Comparison of ENCODE assay signal across 8 mouse cellular contexts in the genomic region with DNA sequence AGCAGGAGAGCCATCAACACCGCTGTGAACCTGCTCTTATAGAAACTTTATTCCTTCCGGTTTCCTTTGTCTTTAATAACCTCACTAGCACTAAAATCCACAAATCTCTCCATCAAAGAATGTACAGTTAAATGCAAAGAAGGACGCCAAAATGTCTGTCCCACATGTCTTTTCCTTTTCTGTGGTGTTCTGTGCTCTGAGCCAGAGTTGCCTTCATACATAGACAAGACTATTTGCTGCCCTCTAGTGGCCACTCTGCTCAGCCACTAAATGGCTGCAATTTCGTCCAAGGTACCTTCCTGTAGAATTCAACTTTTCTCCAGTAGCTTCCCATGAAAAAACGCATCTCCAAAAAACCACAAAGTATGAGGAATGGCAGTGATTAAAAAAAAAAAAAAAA. TPM values are rescaled to one million over a fixed set of nuclear protein-coding genes. Genes with fewer than 3 reads are reported as not detected.
A peak's percentile ranks its signal among the peaks of the same experiment; 100 is the strongest.
DNase-seq lines count a peak whose midpoint lies in the region; ATAC-seq and TF ChIP-seq lines count a peak whose summit lies in the region.

No protein-coding gene starts in this region.

- 31% methylated on average over 5 of the region's 5 CpGs for WGBS in intestine, embryonic 14.5 days
- 33% methylated on average over 5 of the region's 5 CpGs for WGBS in intestine, embryonic 16.5 days
- 33% methylated on average over 5 of the region's 5 CpGs for WGBS in forebrain, embryonic 15.5 days
- 33% methylated on average over 5 of the region's 5 CpGs for WGBS in hindbrain, embryonic 14.5 days
- WGBS in midbrain, embryonic 11.5 days: 39% methylated on average over 5 of the region's 5 CpGs
- WGBS in stomach, postnatal 0 days: 30% methylated on average over 5 of the region's 5 CpGs

- H3K36me3 ChIP-seq in intestine, embryonic 14.5 days (ENCODE audit: control insufficient read depth, insufficient read depth, low read length): no peaks in the 10 kb centered on the region
- H3K36me3 ChIP-seq in intestine, embryonic 16.5 days (ENCODE audit: control insufficient read depth, insufficient read depth, low read length): no peaks in the 10 kb centered on the region
- no peaks in the 10 kb centered on the region for H3K36me3 ChIP-seq in forebrain, embryonic 15.5 days
- H3K36me3 ChIP-seq in hindbrain, embryonic 14.5 days (replicated peaks; ENCODE audit: control insufficient read depth, insufficient read depth): no peaks in the 10 kb centered on the region
- H3K36me3 ChIP-seq in midbrain, embryonic 11.5 days (ENCODE audit: control insufficient read depth, insufficient read depth, low read length): no peaks in the 10 kb centered on the region
- H3K36me3 ChIP-seq in stomach, postnatal 0 days (ENCODE audit: control insufficient read depth, insufficient read depth, low read length): no peaks in the 10 kb centered on the region

- peak; percentile 75 for DNase-seq in intestine, embryonic 14.5 days (ENCODE audit: low spot score)
- peak; percentile 37 for DNase-seq in cerebellum, adult 11 months
- DNase-seq in hindbrain, embryonic 14.5 days (ENCODE audit: low spot score): peak; percentile 92
- peak; percentile 35 to 37 for DNase-seq in layer of hippocampus, postnatal 36 days
- DNase-seq in midbrain, embryonic 11.5 days (ENCODE audit: low spot score, missing footprints): peak; percentile 97
- DNase-seq in stomach, postnatal 0 days (ENCODE audit: low spot score): peak; percentile 65

- no peak overlapping the region for H3K27ac ChIP-seq in intestine, embryonic 14.5 days (ENCODE audit: low read depth)
- no peak overlapping the region for H3K27ac ChIP-seq in intestine, embryonic 16.5 days (ENCODE audit: low read length)
- no peak overlapping the region for H3K27ac ChIP-seq in forebrain, embryonic 15.5 days (replicated peaks)
- H3K27ac ChIP-seq in hindbrain, embryonic 14.5 days: no peak overlapping the region
- no peak overlapping the region for H3K27ac ChIP-seq in midbrain, embryonic 11.5 days (ENCODE audit: low read depth, low read length)
- no peak overlapping the region for H3K27ac ChIP-seq in stomach, postnatal 0 days (replicated peaks)

- H3K4me3 ChIP-seq in intestine, embryonic 14.5 days (ENCODE audit: low read depth, low read length): no peak overlapping the region
- H3K4me3 ChIP-seq in intestine, embryonic 16.5 days (ENCODE audit: low read length): no peak overlapping the region
- no peak overlapping the region for H3K4me3 ChIP-seq in forebrain, embryonic 15.5 days
- H3K4me3 ChIP-seq in hindbrain, embryonic 14.5 days (replicated peaks; ENCODE audit: low read length): no peak overlapping the region
- H3K4me3 ChIP-seq in midbrain, embryonic 11.5 days (ENCODE audit: low read depth, low read length): no peak overlapping the region
- H3K4me3 ChIP-seq in stomach, postnatal 0 days (ENCODE audit: low read depth, low read length): no peak overlapping the region

- no peak overlapping the region for H3K9ac ChIP-seq in intestine, embryonic 14.5 days (ENCODE audit: low read length)
- H3K9ac ChIP-seq in intestine, embryonic 16.5 days (ENCODE audit: low read depth, low read length): no peak overlapping the region
- H3K9ac ChIP-seq in forebrain, embryonic 15.5 days (replicated peaks): no peak overlapping the region
- no peak overlapping the region for H3K9ac ChIP-seq in hindbrain, embryonic 14.5 days
- no peak overlapping the region for H3K9ac ChIP-seq in midbrain, embryonic 11.5 days (ENCODE audit: low read length)
- no peak overlapping the region for H3K9ac ChIP-seq in stomach, postnatal 0 days (ENCODE audit: low read length)

- H3K27me3 ChIP-seq in intestine, embryonic 14.5 days (replicated peaks; ENCODE audit: control insufficient read depth, insufficient read depth, low read length): no peaks in the 10 kb centered on the region
- no peaks in the 10 kb centered on the region for H3K27me3 ChIP-seq in intestine, embryonic 16.5 days (replicated peaks; ENCODE audit: control insufficient read depth, insufficient read depth, low read length)
- no peaks in the 10 kb centered on the region for H3K27me3 ChIP-seq in forebrain, embryonic 15.5 days
- no peaks in the 10 kb centered on the region for H3K27me3 ChIP-seq in hindbrain, embryonic 14.5 days (ENCODE audit: control insufficient read depth, insufficient read depth, low read length)
- no peaks in the 10 kb centered on the region for H3K27me3 ChIP-seq in midbrain, embryonic 11.5 days (ENCODE audit: control insufficient read depth, insufficient read depth, low read length)
- H3K27me3 ChIP-seq in stomach, postnatal 0 days (ENCODE audit: control insufficient read depth, insufficient read depth, low read length): no peaks in the 10 kb centered on the region

- no peak for TF ChIP-seq EP300 in stomach, postnatal 0 days (optimal IDR thresholded peaks at IDR 0.05)

- peak; percentile 53; the same call in 1 of the 2 replicates for ATAC-seq in intestine, embryonic 14.5 days (replicated peaks; ENCODE audit: low FRiP score, low TSS enrichment, low read depth)
- ATAC-seq in intestine, embryonic 16.5 days: no peak
- ATAC-seq in forebrain, embryonic 15.5 days (replicated peaks): peak; percentile 84
- ATAC-seq in hindbrain, embryonic 14.5 days (ENCODE audit: low FRiP score): peak; percentile 85
- ATAC-seq in midbrain, embryonic 11.5 days (ENCODE audit: low FRiP score): peak; percentile 62; the same call in 1 of the 2 replicates
- ATAC-seq in stomach, postnatal 0 days (ENCODE audit: low FRiP score, low TSS enrichment): no peak

- peak; percentile 91 for TF ChIP-seq CTCF in stomach, postnatal 0 days (IDR thresholded peaks at IDR 0.05; ENCODE audit: low read depth)

- no peaks in the 10 kb centered on the region for H3K4me1 ChIP-seq in intestine, embryonic 14.5 days (replicated peaks; ENCODE audit: control insufficient read depth, insufficient read depth, low read length)
- 0 out of 2 replicates have a peak, but pooled peaks cover 5% of the 10 kb centered on the region for H3K4me1 ChIP-seq in intestine, embryonic 16.5 days (ENCODE audit: control insufficient read depth, insufficient read depth, low read length)
- H3K4me1 ChIP-seq in forebrain, embryonic 15.5 days: no peaks in the 10 kb centered on the region
- H3K4me1 ChIP-seq in hindbrain, embryonic 14.5 days (replicated peaks; ENCODE audit: control insufficient read depth, insufficient read depth, low read length): no peaks in the 10 kb centered on the region
- no peaks in the 10 kb centered on the region for H3K4me1 ChIP-seq in midbrain, embryonic 11.5 days (ENCODE audit: control insufficient read depth, insufficient read depth, low read length)
- H3K4me1 ChIP-seq in stomach, postnatal 0 days (replicated peaks; ENCODE audit: control insufficient read depth, insufficient read depth): no peaks in the 10 kb centered on the region

- H3K9me3 ChIP-seq in intestine, embryonic 14.5 days (ENCODE audit: control insufficient read depth, low read length): no peaks in the 10 kb centered on the region
- H3K9me3 ChIP-seq in intestine, embryonic 16.5 days (ENCODE audit: control insufficient read depth, low read length): no peaks in the 10 kb centered on the region
- H3K9me3 ChIP-seq in forebrain, embryonic 15.5 days: no peaks in the 10 kb centered on the region
- no peaks in the 10 kb centered on the region for H3K9me3 ChIP-seq in hindbrain, embryonic 14.5 days (ENCODE audit: control insufficient read depth, low read length)
- no peaks in the 10 kb centered on the region for H3K9me3 ChIP-seq in midbrain, embryonic 11.5 days (ENCODE audit: control insufficient read depth, low read length)
- H3K9me3 ChIP-seq in stomach, postnatal 0 days (ENCODE audit: control insufficient read depth, low read length): no peaks in the 10 kb centered on the region

- H3K4me2 ChIP-seq in intestine, embryonic 14.5 days (ENCODE audit: low read length): no peak overlapping the region
- no peak overlapping the region for H3K4me2 ChIP-seq in intestine, embryonic 16.5 days (ENCODE audit: low read depth, low read length)
- H3K4me2 ChIP-seq in forebrain, embryonic 15.5 days (replicated peaks): no peak overlapping the region
- no peak overlapping the region for H3K4me2 ChIP-seq in hindbrain, embryonic 14.5 days (replicated peaks)
- H3K4me2 ChIP-seq in midbrain, embryonic 11.5 days: no peak overlapping the region
- no peak overlapping the region for H3K4me2 ChIP-seq in stomach, postnatal 0 days (replicated peaks; ENCODE audit: low read depth)

RNA-seq across cellular contexts. Expression of a gene that starts 23.3 kb away (rescaled TPM):
- polyA plus RNA-seq in intestine, embryonic 14.5 days (2014; fragmentation: Nextera tagmentation; extraction: Ambion mirVana): 43.0 and 53.0 TPM in 2 replicates
- 43.9 and 44.7 TPM in 2 replicates for polyA plus RNA-seq in intestine, embryonic 16.5 days (2015; fragmentation: Nextera tagmentation; extraction: Ambion mirVana)
- 0.11 TPM in 1 of 2 replicates, not detected in the other for polyA plus RNA-seq in forebrain, embryonic 15.5 days (2015; fragmentation: Nextera tagmentation; extraction: Ambion mirVana)
- 0.18 and 0.76 TPM in 2 replicates for polyA plus RNA-seq in hindbrain, embryonic 14.5 days (2014; fragmentation: Nextera tagmentation; extraction: Ambion mirVana)
- total RNA-seq in layer of hippocampus, postnatal 36 days (2021): not detected
- polyA plus RNA-seq in midbrain, embryonic 11.5 days (2014; fragmentation: Nextera tagmentation; extraction: Ambion mirVana): 0.08 TPM in 1 of 2 replicates, not detected in the other
- 12.9 and 13.2 TPM in 2 replicates for polyA plus RNA-seq in stomach, postnatal 0 days (2015; fragmentation: Nextera tagmentation; extraction: Ambion mirVana)

Comparison
In these comparisons a context has a peak if more than half of its experiments do, and no peak if none do; other contexts are left out.
1. ATAC-seq: peak in intestine, embryonic 14.5 days (single experiment), forebrain, embryonic 15.5 days (single experiment), hindbrain, embryonic 14.5 days (single experiment) and midbrain, embryonic 11.5 days (single experiment); none in intestine, embryonic 16.5 days (single experiment) and stomach, postnatal 0 days (single experiment).
2. DNase-seq: peak in every context shown above with its lines; median percentile 97 in midbrain, embryonic 11.5 days; 92 in hindbrain, embryonic 14.5 days; 75 in intestine, embryonic 14.5 days; 65 in stomach, postnatal 0 days; 37 in cerebellum, adult 11 months; 36 in layer of hippocampus, postnatal 36 days.